Mouse (Mus musculus): ENCODE data around the gene Snrpb.

The Snrpb gene

DNA sequence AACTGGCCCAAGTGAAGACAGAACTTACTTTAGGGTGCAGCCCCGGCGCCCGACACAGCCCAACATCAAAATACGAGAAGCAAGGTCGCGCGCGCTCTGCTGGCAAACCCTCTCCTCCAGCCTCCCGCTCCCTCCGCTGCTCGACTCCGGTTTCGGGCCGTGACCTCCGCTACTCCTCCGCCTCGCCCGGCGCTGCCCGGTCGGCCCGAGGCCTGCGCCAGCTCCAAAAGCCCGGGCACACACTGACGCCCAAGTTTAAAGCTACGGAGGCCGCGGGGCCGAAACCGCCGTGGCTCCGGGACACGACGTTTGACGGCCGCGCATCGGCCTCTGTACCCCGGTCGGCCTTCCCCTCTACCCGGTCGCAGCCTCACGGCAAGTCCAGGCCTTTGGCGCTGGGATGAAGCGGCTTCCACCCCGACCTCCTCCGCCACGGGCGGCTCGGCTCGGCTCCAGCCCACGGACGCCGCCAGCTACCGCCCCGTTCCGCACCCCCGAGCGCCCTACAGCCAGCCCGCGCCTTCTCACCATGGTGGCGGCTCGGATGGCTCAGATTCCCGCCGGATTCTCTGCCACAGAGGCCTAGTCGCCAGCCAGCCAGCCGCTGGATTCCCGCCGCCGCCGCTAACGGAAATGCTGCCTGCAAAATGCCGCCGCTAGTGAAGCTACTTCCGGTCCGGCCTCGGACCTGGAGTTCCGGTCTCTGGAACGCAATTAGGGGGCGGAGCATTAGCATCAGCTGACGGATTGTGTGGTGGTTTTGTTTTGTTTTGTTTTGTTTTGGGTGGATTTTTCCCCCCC lies at the start of gene Snrpb:
Snrpb (minus strand) TSS at position 698 of the 801 bp plus-strand sequence.
- peak; percentile 81 to 86 for DNase-seq (ENCODE audit: low spot score in 2 of 2)

- DNase-seq (ENCODE audit: low spot score in 2 of 2), result no peak
Observed at GRCm38 (mm10) chr2:130211581-130211980, 32.4 kb upstream of the Snrpb start.

DNA sequence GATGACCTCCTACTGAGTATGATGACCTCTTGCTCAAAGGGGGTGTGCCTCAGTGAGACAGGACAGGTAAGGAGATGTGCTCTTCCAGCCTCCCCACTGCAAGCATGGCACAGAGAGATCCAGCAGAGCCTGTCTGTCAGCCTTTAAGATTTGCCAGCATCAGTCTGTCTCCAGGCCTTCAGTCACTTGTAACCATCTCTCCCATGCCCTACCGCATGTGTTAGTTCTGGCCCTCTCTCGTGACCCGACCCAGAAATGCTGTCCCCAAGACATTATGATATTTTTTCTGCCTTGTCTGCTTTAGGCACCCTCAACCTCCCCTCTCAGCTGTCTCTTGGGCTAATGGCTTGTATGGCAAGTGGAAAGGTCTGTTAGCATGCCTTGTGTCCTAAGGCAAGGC lies 30.4 kb upstream of the Snrpb start:
- no peak for DNase-seq (ENCODE audit: low spot score in 2 of 2)

DNA sequence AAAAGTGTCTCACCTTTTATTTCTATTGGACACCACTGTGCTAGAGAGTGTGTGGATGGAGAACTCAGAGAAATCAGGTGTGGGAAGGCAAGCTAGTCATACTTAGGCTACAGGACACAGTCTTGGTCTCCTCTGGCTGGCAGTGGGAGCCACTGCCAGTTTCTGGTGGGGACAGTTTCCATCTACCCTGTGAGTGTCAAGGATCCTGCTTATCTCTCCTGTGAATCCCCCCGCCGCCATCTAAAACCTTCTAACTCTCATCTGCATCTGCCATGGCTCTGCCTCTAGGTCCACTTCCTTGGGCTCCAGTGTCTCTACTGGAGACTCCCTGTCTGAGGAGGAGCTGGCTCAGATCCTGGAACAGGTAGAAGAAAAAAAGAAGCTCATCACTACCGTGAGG lies 28.8 kb upstream of the Snrpb start:
- no peak for DNase-seq (ENCODE audit: low spot score in 2 of 2)

DNA sequence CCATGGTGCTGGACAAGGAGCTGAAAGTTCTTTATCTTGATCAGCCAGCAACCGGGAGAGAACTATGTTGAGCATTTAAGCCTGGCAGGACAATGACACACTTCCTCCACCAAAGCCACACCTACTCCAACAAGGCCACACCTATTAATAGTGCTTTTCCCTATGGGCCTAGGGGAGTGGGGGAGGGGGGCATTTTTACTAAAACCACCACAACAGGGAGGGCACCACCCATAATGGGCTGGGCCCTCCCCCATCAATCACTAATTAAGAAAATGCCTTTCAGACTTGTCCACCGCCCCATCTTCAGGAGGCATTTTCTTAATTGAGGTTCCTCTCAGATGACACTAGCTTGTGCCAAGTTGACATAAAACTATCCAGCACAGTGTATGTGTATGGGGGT lies 28.2 kb upstream of the Snrpb start:
- no peak for DNase-seq (ENCODE audit: low spot score in 2 of 2)

DNA sequence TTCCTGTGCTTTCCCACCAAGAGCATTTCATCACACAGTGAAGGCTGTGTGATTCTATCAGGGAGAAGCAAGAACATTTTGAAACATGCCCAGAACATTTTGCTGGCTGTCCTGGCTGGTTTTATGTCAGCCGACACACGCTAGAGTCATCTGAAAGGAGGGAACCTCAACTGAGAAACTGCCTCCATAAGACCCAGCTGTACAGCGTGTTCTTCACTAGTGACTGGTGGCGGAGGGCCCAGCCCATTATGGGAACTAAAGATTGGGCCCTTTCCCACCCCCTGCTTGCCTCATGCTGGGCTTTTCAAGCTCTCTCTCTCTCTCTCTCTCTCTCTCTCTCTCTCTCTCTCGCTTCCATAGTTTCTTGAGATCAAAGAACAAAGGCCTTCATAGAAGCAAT lies 21.8 kb upstream of the Snrpb start:
- DNase-seq (ENCODE audit: low spot score in 2 of 2), result no peak

DNA sequence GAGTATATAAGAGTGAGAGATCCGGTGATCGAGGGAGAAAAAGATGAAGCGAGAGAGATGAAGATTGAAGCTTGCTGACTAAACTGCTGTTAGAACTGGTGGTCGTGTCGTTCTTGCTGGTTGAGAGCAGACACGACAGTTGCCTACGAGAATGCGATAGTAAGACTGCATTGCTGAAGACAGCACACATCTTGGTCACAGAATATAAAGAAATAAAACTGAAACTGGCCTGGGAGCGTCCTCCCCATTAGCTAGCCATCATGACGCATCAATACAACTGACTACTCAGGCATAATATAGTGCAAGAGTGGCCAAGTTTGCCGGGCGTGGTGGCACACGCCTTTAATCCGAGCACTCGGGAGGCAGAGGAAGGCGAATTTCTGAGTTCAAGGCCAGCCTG lies 15.7 kb upstream of the Snrpb start, which contains the start of gene Tmc2:
Tmc2 (plus strand) TSS at position 301 of the 400 bp plus-strand sequence.
- DNase-seq (ENCODE audit: low spot score in 2 of 2), result no peak

DNA sequence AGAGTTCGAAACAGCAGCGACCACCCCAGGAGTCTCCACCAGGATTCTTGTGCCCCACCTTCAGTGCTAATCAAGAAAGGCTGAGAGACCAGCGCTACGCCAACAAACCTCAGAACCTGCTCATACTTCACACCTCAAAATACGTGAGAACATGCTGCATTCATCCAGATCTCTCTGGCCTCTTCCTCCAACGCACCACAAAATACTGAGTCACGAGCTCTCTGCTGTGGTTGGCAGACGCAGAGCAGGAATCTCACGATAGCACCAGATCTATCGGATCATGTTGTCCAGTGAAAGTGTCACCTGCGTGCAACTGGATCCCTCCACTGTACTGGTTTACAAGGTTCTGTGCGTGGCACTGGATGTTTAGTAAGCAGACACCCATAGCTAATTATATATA lies 9.2 kb upstream of the Snrpb start:
- DNase-seq (ENCODE audit: low spot score in 2 of 2), result no peak

GRCm38 (mm10) chr2:130179507-130180019 lies 360 bp upstream of the Snrpb start:
- peak in 1 of 2 experiments; percentile 50 for DNase-seq (ENCODE audit: low spot score in 2 of 2)

DNA sequence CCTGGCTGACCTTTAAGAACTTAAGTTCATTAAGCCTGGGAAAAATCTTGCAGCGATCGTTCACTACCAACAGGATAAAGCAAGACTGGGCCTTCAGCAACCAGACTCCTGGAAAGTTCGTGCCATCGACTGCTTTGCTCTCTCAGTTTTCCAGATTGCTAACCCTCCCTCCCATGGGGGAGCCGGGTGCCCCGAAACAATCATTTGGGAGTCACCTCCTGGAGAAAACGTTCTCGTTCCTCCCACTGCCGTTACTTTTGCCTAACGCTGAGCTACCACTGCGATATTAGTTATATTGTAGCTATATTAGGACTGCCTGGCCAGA lies 860 bp downstream of the Snrpb start:
- no peak for DNase-seq (ENCODE audit: low spot score in 2 of 2)

DNA sequence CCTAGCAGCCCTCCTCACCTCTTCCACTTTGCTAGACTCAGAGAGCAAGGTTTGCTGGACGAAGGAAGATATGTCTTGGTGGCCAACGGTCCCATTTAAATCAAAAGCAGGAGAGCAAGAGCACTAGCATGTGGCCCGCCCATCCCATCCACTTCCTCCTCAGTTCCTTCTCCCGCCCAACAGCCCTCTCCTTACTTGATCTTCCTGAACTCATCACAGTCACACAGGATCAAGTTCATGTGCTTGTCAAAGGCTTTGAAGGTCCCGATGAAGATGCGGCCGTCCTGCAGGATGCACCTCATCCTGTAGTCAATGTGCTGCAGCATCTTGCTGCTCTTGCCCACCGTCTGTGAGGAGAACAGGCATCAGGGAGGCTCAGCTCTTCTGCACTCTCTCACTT lies 2.4 kb downstream of the Snrpb start:
- DNase-seq (ENCODE audit: low spot score in 2 of 2), result no peak

DNA sequence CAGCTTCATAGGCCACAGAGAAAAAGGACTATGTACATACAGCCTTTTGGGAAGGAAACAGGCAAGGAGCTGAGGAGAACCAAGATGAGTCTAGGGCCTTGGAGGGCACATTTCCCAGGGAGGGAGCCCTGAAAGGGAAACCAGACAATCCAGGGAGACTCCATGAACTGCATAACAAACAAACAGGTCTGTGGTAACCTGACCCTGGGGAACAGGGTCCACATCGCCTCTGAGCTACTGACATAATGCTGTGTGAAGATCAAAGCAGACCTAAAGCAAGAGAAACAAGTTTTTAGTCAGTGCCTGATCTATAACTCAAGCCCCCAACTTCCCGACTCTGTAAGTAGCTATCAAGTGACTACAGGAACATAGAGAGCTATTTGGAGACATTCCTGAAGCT lies 7.5 kb downstream of the Snrpb start:
- no peak for DNase-seq (ENCODE audit: low spot score in 2 of 2)

GRCm38 (mm10) chr2:130167861-130168260 lies 11.3 kb downstream of the Snrpb start:
- DNase-seq (ENCODE audit: low spot score in 2 of 2), result peak in 1 of 2 experiments; percentile 23

DNA sequence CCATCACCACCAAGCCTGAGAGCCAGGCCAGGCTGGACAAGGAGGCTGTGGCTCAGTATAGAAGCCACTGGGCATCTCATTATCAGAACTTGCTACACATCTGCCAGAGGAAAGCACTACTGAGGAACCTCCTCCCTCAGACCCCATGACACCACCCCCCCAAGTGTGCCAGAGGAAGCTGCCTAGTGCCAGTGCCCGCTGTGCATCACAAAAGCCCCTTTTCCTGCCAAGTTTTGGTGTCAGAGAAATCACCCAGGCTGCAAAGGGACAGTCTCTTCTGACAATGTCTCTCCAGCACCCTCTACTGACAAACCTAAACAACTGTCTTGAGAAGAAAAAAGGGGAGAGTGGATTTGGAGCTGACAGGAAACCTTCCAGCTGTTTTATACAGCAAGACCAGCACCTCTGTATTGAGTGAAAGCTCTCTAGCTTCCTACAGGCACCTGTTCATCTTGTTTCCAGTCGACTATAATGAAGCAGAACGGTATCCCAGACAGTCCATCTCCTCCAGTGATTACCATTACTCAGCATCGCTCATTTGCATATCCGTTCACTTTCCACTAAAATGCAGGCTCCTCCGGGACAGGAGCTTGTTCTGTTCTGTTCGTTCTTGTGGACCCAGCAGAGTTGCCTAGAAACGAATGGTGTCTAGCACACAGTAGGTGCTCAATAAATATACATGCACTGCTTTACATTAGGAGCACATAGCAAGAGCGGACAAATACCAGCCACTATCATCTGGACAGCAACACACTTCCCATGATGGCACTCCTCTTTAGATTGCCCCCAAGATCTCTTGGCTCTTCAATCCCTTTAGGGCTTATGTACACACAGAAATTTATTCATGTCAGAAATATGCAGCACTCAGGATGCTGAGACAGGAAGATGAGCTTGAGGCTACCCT lies 12.6 kb downstream of the Snrpb start:
- no peak for DNase-seq (ENCODE audit: low spot score in 2 of 2)

GRCm38 (mm10) chr2:130162701-130163100 lies 16.5 kb downstream of the Snrpb start:
- DNase-seq (ENCODE audit: low spot score in 2 of 2), result no peak

DNA sequence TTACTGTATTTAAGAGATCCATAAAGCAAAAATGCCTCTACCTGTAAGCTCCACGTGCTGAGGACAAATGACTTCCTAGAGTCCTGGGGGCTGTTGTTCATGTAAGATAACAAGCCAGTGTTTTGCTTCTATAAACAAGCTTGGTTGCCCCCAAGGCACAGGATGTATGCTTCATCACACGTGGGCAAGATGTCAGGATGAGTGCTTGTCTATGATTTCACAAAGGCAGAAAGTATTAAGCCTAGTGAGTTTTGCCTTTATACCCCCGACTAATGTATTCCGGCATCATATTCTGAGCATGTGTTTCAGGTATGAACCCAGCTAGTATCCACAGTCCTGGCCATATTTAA lies 21.1 kb downstream of the Snrpb start:
- DNase-seq (ENCODE audit: low spot score in 2 of 2), result no peak

DNA sequence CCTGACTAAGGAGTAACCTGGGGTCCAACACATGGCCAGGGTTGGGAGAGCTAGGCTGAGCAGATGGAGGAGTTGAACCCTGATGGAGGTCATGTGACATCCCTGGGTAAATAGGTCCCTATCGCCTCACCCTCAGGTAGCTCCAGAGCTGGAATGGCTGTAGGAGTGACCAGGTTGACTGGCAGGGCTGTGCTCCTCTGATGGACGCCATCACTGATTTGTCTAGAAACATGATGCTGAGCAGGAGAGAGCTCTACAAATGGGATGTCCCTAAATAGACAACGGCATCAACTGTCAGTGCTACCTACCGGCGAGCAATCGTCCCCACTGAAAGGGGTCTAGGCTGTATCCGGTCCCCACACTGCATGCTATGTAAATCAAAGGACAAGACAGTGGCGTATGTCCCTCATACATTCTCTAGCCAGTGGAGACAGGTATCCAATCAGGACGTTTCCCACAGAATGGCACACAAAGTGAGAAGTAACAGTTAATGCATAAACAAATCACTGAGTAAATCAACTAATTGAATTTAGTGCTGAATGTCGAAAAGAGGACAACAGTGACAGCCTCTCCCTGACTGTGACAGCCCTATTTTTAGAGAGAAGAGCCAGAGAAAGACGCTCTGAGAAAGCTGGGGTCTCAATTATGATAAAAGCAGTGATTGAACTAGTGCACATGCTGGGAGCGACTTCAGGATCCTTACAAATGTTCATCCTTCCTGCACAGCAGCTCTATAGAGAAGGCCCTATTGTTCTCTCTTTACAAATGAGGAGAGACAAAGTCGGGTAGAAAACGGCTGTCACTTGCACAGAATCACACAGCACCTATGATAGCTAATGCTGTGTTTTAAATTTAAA lies 21.7 kb downstream of the Snrpb start:
- DNase-seq (ENCODE audit: low spot score in 2 of 2), result no peak

DNA sequence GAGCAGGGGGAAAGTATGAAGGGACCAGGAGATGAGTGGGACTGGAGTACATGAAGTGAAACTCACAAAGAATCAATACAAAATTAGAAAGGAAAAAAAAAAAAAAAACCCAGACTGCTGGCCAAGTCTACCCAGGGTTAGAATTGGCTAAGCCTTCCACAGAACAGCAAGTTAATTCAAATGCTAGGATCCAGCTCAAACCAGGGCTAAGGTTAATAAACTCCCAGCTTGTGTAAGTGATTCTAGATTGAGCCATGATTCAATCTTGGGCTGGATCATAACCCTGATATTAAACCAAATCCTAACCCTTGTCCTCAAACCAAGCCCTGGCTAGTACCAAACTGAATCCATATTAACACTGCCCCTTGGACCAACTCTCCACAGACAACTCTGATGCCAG lies 23.4 kb downstream of the Snrpb start:
- DNase-seq (ENCODE audit: low spot score in 2 of 2), result no peak

- no peak for DNase-seq (ENCODE audit: low spot score in 2 of 2)
Observed at GRCm38 (mm10) chr2:130155171-130155570, 24.0 kb downstream of the Snrpb start.

DNA sequence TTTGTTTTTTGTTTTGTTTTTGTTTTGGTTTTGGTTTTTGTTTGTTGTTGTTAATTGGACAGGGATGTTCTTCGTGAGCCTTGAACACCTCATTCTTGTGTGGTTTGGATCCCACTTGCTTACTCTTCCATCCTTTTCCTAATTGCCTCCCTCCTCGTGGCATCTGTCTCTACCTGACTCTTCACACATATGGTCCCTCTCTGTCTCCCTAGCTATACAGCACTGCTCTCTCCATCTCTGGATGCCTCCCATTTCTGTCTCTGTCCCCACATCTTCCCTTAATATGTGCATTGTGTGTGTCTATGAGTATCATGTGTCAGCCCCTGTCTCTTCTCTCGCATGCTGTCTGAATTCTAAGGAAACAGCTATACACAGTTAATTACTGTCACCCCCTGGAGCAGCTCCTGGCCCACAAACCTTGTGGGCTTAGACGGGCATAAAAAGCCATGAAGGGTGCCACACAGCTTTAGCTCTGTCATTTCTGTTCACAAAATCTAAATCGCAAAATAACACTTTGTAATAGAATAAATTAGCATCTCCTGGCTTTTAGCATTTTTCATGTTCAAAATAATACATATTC lies 33.0 kb downstream of the Snrpb start:
- no peak for DNase-seq (ENCODE audit: low spot score in 2 of 2)

DNA sequence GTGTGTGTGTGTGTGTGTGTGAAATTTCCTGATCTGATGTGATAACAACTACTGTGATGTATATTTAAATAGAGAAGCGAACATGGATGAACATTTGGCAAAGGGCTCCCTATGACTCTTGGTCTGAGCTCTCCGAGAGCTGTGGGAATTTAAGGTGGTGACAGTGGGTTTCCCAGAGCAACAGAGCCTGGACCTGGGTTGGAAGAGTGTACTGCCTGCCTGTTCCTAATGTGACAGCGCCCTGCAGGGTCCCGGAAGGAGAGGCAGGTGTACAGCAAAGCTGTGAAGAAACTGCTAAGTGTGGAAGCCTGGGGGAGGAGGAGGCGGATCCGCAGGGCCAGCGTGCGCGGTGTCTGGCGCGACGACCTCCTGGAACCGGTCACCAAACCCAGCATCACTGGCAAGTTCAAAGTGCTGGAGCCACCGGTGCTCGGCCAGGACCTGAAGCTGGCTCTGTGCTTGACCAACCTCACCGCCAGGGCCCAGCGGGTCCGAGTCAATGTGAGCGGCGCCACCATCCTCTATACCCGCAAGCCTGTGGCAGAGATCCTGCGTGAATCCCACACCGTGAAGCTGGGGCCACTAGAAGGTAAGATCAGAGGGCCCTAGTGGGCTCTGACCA lies 34.4 kb downstream of the Snrpb start:
- DNase-seq (ENCODE audit: low spot score in 2 of 2), result no peak
